Mouse (Mus musculus) gastrocnemius, postnatal 36 days (tissue): ENCODE data around the gene Sqstm1. TPM values are rescaled to one million over a fixed set of nuclear protein-coding genes. Genes with fewer than 3 reads are reported as not detected.
"Not testable (repeated sequence)": the region's sequence is repeated elsewhere in the genome, so short reads cannot be mapped to it uniquely, and the experiment has no call there.

Experiments
- DNase-seq, 2 experiments: peaks; one replicate each; pipeline ENCODE4 v3.0.0; 2022
- intact Hi-C: fragments of 180-260 bp; cut with DNase I; formaldehyde crosslinking; loops from one replicate; pipeline ENCODE4 v1.15.1; 2025
- total RNA-seq, 2 experiments: library from RNA; stranded (reverse); gene quantifications; 2 replicates each; pipeline ENCODE4 v1.2.3; 2021

Sqstm1 gene
- total RNA-seq, 2 experiments from 2014 or later: 421 to 471 TPM

DNA sequence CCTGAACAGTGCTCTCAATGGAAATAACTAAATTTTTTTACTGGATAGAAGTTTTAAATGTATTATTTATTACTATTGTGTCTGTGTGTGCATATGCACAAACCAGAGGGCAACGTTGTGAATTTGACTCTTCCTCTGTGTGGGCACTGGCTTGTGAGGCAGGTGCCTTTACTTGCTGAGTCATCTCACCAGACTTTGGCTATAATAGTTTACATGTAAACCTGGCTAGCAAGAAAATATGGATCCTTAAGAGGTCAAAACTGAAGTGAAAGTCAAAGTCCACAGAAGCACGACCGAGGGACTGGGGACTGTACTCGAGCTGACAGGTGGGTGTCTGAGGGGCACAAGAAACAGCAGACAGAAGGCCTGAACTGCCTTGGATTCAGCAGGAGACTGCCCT is 27.9 kb downstream of the Sqstm1 start:
- DNase-seq: no peak

DNA sequence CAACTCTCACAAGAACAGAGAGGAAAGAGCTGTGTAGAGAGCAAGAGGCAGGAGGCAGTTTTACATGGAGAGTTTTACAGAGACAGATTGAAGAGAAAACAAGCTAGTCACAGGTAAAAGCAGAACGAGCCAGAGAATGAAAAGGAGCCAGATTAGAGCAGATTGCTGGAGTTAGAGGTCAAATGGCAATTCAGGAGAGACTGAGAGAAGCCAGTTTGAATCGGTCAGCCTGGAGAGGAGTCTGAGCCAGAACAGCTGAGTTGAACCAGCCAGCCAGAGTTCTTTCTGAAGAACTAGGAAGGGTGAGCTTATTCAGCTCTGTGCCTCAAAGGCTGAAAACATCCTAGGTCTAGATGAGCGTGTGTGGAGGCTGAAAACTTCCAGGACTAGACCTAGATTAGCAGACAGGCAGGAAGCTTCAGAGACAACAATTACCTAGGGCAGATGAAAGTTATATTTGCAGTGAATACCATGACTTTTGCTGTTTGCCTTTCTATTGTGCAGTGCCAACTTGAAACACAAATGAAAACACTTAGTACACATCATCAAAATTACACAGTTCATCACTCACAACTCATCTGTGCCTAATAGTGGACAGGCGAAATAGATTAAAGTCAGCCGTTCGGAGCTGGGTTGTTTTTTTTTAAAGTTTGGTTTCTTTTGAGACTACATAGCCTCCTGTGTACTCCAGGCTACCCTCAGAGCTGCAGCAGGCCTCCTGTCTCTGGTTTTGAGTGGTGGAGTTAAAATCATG is 30.0 kb downstream of the Sqstm1 start:
- no peak for DNase-seq
- intact Hi-C loops: no loop called here

More for the DNA sequence above, 27.9 kb downstream of the Sqstm1 start:
- intact Hi-C loops: no loop called here

DNA sequence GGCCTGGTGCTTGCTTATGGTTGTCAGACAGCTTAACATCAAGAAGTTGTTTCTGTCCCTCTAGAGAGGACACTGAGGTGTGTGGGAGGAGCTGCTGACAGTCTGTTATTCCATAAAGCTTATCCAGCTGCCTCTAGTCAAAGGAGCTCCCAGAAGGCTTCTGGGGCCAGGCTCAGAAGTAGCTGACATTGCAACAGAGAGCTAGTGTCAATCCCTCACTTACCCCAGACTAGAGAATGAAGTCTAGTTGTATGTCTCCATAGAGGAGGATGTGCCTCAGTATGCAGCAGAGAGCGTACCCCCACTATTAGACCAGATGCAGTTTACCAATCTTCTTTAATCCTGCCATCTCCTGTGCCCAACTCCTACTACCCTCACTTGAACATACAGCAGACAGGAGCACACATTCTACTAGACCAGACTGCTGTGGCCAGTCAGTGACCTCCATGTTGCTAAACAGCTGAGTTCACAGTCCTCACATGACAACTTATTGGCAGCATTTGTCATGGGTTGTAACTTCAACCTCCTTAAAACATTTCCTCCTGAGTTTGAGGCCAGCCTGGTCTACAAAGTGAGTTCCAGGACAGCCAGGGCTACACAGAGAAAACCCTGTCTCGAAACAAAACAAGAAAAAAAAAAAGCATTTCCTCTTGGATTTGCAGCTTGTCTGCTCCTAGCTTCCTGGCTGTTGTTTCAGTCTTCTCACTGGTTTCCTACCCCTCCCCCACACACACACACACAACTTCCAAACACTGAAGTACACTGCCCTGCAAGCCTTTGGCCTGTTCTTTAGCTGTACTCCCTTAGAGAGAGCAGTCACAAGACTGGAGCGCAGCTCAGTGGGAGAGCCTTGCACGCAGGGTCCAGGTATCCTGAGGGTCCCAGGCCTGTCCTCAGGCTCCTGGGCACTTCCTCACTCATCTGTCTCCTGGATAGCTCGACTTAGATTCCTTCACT is 31.8 kb downstream of the Sqstm1 start:
- intact Hi-C loops: no loop called here
- no peak for DNase-seq

DNA sequence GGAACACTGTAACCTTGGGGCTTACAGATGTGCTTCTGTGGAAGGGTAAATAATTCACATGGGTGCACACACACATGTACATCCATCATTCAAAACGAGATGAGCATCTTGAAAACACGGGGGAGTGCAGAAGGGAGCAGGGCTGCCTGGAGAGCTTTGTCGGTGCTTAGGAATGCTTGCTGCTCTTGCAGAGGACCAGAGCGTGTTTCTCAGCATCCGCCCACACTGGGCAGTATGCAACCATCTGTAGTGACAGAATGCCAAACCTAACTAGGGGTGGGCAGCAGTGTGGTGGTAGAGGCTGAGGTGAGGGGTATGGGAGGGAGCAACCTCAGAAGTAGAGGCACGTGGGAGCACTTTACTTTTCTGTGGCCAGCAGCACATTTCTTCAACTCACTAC is 33.5 kb downstream of the Sqstm1 start:
- intact Hi-C loops: no loop called here
- DNase-seq: no peak

DNA sequence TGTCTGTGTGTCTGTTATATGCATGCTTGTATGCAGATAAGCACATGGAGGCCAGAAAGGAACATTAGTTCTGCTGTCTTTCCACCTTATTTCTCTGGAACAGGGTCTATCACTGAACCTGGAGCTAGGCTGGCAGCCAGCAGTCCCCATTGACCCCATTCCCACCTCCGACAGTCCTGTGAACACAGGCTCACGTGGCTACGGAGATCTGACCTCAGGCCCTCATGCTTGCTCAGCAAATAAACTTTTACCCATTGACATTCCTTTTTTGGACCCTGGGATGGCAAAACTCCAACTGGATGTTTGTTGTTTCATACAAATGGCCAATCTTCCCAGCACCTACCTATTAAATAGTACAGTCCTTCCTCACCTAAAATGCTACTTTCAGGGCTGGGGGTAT is 34.3 kb downstream of the Sqstm1 start:
- no peak for DNase-seq
- intact Hi-C loops: no loop called here

DNA sequence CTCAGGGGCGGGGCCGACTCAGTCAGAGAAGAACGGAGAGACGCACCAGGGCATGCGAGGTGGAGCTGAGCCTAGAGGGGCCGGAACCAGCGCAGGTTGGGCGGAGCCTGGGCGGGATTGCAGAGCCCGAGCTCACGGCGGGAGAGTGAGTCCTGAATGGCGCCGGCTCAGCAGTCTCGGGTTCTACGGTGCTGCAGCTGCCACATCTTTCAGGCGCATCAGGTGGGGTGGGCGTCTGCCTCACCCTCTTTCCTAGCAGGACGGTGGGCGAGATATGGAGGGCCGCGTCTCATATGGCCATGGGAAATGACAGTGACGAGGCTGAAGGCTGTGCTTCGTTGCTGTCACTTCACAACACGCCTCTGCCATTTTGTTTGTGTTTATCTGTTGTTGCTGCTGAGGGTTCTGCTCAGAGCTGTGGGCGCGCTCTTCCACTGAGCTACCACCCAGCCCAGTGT is 35.9 kb downstream of the Sqstm1 start:
- DNase-seq: peak; percentile 95 to 98
- intact Hi-C loops: loop anchor here (5.0 kb wide), 1 partner anchor 198 kb away; no protein-coding TSS in a partner anchor

DNA sequence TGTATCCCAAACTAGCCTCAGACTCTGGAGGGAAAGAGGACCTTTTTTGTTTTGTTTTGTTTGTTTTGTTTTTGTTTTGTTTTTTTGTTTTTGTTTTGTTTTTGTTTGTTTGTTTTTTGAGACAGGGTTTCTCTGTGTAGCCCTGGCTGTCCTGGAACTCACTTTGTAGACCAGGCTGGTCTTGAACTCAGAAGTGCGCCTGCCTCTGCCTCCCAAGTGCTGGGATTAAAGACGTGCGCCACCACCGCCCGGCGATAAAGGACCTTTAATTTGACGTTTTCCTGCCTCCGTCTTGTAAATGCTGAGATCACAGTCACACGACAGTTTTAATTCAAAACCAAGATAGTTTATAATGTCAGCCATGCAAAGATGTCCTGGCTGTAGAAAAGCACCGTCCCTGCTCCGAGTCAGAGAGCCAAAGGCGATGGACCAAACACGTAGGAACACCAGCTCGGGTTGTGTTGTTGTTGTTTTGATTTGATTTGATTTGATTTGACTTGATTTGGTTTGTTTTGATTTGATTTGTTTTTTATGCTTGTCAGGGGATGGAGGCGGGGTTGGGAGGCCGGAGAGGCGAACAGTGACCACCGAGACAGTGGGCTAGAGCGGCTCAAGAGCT is 36.4 kb downstream of the Sqstm1 start, which contains the start of gene Mrnip:
Gene Mrnip, plus strand, starts transcription at position 334 of the 619 bp plus-strand sequence.
- not testable (repeated sequence) for DNase-seq
- intact Hi-C loops: loop anchor here (5.0 kb wide), 1 partner anchor 198 kb away; no protein-coding TSS in a partner anchor

DNA sequence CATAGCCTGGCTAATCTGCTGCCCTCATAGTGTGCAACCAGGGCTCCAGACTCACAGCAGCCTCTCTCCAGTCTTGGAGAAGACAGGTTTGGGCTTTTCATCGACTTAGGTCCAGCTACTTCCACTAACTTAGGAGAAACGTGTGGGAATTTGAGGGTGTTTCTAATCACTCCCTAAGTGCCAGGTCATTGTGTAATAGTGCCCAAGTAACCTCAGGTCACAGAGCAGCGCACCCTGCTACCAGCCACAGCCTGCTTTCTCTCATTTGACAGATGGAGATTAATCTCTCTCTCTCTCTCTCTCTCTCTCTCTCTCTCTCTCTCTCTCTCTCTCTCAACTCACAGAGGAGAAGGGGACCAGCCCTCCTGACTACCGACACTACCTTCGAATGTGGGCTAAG is 42.3 kb downstream of the Sqstm1 start:
- intact Hi-C loops: no loop called here
- DNase-seq: no peak

DNA sequence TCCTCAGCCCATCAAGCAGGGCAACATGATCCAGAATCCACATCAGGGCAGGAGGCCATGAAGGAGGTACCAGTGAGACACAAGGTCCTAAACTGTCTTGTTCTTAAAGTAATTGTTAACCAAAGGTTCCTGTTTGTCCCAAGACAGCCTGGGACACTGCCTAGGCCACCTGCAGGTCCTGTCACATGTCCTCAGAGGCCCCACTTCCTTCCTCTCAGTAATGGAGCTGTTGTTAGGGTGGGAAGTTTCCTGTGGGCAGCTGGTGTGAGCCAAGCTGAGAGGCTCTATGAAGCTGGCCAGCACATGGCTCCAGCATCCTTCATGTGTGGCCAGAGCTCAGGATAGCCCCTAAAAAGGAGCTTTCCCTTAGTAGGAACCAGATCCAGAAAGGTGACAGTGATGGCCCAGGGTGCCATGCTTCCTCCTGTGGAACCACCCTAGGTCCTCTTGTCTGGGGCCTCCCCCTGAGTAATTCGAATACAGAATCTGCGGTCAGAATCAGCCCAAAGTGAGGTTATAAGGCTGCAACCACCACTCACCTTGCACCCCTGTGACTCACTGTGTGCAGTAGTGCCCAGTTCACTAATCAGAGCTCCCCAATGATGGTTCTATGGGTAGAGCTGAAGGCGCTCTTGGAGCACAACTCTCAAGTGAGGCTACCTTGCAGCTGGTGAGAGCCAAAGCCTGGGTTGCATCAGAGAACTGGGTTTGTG is 48.1 kb downstream of the Sqstm1 start:
- intact Hi-C loops: loop anchor here (2.0 kb wide), 1 partner anchor 64 kb away; no protein-coding TSS in a partner anchor
- peak in 1 of 2 experiments; percentile 11 for DNase-seq

DNA sequence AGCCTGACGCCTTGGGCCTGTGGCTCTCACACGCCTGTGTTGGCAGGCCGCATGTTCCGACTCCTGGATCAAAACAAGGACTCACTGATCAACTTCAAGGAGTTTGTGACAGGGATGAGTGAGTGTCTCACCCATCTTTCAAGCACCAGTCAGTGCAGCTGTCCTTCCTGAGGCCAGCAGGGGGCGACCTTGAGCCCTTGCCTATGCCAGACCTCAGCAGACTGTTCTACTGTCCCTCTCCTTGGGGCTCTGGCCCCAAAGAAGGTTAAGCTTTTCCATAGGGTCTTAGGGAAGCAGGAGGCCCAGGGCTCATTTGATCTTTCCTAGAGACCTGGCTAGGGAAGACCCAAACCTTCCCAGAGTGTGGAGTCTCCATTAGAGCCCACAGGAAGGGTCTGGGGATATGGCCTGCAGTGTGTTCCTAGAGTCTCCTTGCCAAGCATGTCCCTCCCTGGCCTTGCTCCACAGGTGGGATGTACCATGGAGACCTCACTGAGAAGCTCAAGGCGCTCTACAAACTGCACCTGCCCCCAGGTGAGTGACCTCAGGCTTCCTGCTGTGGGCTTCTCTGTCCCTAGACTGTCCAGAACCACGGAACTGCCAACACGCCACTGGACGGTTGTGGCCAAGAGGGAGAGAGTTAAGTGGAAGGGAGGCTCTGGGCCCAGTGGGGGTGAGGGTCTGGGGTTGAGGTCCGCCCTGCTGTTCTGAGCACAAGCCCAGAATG is 48.9 kb downstream of the Sqstm1 start:
- intact Hi-C loops: loop anchor here (2.0 kb wide), 1 partner anchor 65 kb away; no protein-coding TSS in a partner anchor
- DNase-seq: peak; percentile 34 to 61

DNA sequence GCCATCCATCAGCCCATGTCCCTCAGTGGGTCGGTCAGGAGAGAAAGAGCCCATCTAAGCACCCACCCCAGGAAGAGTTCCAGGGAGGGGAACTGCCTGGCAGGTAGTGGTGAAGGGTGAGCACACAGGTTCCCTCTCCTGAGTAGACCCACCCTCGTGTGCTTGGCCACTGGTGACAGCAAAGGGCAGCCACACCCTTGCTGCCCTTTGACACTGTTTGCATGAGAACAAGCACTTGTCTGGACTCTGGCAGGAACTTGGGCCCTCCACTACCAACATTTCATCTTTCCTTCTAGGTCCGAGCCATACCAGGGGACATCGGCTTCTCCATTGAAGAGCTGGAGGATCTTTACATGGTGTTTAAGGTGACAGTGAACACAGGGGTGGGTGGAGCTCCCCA is 51.3 kb downstream of the Sqstm1 start:
- intact Hi-C loops: no loop called here
- DNase-seq: no peak

DNA sequence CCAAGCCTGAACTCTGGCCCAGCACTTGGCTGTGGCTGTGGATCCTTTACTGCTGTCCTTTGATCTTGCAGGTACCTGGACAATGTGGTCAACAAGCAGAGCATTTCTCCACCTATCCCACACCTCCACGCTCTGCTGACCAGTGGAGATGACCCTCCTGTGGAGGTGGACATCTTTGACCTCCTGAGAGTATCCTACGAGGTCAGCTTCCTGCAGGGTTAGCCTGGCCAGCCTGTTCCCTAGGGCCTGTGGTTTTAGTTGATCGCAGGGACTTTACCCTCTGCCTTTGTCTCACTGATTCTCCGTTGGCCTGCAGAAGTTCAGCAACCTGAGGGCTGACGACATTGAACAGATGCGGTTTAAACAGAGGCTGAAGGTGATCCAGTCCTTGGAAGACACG is 52.3 kb downstream of the Sqstm1 start:
- intact Hi-C loops: no loop called here
- no peak for DNase-seq

DNA sequence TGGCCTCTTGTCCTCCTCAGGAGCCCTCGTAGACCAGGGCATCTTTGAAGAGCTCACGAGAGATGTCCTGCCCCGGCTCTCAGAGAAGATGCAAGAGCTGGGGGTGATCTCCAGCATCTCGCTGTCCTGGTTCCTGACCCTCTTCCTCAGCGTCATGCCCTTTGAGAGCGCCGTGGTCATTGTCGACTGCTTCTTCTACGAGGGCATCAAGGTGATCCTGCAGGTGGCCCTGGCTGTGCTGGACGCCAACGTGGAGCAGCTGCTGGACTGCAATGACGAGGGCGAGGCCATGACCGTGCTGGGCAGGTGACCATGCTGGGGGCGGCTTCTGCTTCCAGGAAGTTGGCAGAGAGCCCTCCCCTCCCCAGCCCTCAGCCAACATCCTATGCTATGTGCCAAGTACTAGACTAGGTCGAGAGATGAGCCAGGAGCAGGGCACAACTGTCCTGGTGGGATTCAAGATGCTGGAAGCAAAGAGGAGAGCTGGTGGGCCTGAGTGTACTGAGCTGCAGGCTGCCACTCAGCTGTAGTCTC is 53.8 kb downstream of the Sqstm1 start:
- DNase-seq: no peak
- intact Hi-C loops: no loop called here

DNA sequence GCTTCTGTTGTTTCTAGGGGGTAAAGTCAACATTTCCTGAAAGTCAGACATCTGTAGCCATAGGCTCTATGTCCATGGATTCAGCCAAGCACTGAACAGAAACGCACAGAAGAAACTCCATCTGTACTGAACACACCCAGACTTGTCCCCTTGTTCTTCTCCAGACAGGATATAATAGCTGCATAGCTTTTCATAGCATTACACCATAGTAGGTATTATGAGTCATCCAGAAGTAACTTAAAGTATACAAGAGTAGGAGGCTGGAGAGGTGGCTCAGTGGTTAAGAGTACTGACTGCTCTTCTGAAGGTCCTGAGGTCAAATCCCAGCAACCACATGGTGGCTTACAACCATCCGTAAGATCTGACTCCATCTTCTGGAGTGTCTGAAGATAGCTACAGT is 54.8 kb downstream of the Sqstm1 start:
- intact Hi-C loops: no loop called here
- DNase-seq: no peak

DNA sequence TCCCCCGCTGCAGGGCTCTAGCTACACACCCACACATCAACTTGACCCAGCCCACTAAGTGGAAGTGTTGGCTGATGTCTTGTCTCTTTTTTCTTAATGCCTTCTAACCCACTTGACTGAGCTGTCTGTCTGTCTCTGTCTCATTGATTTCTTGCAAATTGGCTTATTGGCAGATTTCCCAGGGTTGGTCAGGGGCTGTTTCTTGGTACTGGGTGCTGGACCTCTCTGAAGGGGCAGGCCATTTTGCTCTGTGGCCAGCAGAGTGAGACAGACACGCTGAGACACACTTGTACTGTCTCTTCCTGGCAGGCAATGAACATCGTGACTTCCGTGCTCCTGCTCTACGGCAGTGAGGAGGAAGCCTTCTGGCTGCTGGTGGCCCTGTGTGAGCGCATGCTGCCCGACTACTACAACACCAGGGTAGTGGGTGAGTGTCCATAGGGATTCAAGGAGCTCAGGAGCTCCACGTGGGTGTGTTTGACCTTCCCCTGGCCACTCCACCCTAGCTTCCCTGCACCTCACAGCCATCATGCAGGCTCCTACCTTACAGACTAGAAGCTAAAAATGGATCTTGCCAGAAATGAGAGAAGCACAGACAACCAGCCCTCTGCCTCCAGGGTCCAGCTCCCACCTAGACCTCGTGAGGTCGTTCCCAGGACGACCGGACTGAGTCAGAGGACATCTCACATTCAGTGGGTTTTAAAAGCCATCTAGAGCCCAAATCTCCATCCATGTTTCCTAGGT is 55.7 kb downstream of the Sqstm1 start:
- peak in 1 of 2 experiments; percentile 9 for DNase-seq
- intact Hi-C loops: no loop called here

DNA sequence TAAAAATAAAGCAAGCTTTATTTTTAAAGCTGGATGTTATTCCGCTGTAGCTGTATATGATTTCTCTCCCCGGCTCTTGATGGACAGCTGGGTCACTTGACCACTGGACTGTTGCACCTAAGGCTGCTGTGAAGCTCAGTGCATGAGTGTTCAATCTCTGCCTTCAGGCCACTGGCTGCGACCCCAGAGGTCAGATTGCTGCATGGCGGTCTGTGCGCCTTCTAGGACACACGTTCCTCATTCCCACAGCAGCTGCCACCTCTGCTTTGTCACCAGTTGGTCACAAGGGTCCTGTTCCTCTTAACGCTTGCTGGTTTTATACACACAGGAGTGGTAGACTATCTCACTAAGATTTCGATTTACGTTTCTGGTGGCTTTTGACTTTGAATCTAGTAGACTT is 56.5 kb downstream of the Sqstm1 start:
- intact Hi-C loops: no loop called here
- no peak for DNase-seq

DNA sequence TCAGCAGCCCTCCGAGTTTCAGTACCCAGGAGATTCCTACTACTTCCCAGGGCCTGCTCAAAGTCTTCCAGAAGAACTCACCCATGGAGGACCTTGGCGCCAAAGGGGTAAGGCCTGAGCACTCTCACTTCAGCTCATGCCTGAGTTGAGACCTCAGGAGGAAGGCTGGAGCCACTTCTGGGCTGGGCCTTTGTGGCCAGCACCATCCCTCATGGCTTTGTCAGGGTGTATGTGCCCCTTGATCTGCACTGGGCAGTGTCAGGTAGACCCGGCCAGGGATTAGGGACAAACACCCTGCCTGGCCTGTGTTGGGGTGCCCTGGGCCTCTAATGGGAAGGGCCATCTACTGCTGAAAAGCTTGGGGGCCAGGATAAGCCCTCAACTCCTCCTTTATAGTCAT is 59.3 kb downstream of the Sqstm1 start:
- intact Hi-C loops: no loop called here
- DNase-seq: no peak

DNA sequence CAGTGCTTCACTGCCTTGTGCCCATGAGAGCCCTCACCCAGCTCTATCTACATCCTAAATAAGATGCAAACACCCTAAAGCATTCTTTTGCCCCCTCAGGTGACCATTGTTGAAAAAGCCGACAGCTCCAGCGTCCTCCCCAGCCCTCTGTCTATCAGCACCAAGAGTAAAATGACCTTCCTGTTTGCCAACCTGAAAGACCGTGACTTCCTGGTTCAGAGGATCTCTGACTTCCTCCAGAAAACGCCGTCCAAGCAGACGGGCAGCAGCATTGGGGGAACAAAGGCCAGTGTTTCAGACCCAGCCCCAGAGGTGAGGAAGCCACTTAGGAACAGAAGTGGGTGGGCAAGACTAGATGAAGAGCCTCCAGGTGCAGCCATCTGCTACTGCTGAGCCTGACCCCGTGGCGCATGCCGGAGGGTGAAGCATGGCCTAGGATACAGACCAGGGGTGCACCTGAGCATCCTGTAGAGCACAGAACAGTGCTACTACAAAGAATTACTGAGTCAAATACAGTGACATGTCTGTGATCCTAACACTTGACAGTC is 61.0 kb downstream of the Sqstm1 start:
- intact Hi-C loops: no loop called here

More for the DNA sequence above, 61.0 kb downstream of the Sqstm1 start:
- DNase-seq: no peak
